Mouse (Mus musculus): Measurements from ENCODE around the gene Jak2.

Jak2 gene

GRCm38 (mm10) chr19:29361468-29362130 lies 110.0 kb downstream of the Jak2 start:
- in situ Hi-C loops (cut with MboI) = no loop called here

- in situ Hi-C loops (cut with MboI) = no loop called here
Observed at GRCm38 (mm10) chr19:29362173-29362930, 110.7 kb downstream of the Jak2 start.
